Mouse (Mus musculus) 3134 (cell line): Measurements from ENCODE around the gene Tmem28.
A peak's percentile ranks its signal among the peaks of the same experiment; 100 is the strongest.

Experiments
- DNase-seq: peaks from one replicate; pipeline ENCODE4 v3.0.0-alpha.2; 2011; ENCODE audit warnings: low spot score; ENCODE audit not compliant: insufficient read length; ENCODE audit errors: extremely low read depth

Tmem28 gene

DNA sequence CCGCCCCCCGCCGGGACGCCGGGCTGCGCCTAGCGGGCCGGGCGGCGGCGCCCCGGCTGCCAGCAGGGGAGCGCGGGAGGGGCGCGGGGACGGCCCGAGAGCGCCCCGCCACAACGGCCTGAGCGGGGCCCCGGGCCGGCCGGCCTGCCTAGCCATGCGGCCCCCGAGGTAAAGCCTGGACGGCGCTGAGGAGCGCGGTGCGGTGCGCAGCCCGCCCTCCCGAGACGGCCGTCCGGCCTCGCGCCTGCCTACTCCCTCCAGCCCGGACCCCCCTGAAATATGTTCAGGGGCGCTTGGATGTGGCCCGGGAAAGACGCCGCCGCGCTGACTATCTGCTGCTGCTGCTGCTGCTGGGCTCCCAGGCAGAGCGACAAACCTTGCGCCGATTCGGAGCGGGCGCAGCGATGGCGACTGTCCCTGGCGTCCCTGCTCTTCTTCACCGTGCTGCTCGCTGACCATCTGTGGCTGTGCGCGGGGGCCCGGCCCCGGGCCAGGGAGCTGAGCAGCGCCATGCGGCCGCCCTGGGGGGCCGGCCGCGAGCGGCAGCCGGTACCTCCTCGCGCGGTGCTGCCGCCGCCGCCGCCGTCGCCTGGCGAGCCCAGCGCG, at the start of gene Tmem28:
Tmem28 (plus strand) TSS at position 232 of the 606 bp plus-strand sequence.
- no peak for DNase-seq

GRCm38 (mm10) chrX:99780308-99780707, 40.5 kb upstream of the Tmem28 start:
- DNase-seq: no peak

- no peak for DNase-seq
These were observed 12.4 kb upstream of the Tmem28 start for GRCm38 (mm10) chrX:99808375-99808774.

DNA sequence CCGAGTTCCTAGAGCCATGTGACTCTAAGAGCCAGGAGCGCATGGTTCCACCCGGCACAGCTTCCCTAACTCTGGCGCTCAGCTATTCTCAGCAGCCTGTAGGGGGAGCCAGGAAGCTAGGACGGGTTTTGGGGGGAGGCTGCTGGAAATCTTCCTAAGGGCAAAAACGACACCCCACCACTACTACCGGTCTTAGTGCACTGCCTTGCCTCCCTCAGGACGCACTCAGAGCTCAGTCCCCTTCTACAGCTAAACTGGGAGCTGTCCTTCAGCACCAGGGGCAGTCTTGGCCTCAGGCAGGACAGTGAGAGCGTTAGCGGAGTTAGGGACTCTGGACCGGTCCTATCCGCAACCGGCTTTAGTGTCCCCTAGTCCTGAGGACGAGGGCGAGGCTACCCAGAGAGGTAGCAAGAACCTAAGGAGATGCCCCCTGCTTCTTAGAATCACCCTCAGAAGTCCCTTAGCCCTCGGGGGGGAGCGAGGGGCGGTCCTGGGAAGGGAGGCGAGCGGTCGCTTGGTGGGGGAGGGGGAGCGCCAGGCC, 1.4 kb upstream of the Tmem28 start:
- peak; percentile 4 for DNase-seq

DNA sequence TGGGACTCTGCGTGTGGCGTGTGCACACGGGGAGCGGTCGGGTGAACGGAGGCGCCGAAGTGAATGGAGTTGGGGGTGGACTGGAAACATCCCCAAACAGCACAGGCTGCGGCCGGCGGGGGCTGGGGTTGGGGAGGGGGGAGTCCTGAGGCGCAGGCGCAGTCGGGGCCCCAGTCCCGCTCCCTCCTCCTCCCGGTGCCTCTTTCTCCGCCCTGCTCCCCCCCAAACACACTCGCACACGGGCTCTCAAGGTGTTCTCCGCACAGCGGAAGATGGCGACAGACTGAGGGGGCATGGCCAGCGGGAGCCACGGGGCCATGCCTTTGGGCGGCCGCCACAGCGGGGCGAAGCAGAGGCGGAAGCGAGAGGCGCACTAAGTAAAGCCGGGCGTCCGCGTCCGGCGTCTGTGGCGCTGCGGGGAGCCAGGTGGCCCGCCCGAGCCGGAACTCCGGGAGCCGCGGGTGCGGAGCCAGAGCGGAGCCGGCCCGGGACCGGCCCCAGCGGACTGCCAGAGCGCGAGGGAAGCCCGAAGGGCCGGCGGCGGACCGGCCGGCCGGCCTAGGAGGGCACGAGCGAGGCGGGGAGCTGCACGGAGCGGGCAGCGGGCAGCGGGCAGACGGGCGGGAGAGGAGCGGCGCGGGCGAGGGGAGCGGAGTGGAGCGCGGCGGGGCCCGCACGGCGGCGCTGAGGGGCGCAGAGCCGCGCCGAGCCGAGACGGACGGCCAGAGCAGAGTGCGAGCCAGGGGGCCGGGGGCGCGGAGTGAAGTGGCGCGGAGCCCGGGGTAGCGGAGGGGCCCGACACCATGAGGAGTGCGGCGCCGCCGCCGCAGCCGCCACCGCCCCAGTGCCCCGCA, 658 bp upstream of the Tmem28 start:
- no peak for DNase-seq

GRCm38 (mm10) chrX:99842090-99842489, 21.3 kb downstream of the Tmem28 start:
- DNase-seq: no peak

DNA sequence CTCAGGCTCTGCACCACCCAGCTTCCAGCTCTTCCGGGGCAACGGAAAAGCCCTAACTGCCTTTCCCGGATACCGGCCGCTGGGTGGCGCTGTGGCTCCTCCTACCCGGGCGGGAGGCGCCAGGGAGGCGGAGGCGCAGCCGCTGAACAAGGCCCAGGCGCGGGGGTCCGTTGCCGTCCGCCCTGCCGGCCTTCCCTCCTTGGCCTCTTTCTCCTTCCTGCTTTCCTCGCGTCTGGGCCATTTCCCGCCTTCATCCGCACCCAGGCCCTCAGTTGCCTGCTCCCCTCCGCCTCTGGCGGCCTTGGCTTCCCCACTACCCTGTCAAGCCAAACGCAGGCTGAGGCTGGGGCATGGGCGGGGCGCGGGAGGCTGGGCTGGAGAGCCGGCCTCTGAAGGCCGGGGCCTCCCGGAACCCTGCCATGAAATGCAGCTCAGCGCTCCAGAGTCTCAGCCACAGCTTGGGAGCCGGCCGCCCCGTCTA, 32.5 kb downstream of the Tmem28 start:
- no peak for DNase-seq

DNA sequence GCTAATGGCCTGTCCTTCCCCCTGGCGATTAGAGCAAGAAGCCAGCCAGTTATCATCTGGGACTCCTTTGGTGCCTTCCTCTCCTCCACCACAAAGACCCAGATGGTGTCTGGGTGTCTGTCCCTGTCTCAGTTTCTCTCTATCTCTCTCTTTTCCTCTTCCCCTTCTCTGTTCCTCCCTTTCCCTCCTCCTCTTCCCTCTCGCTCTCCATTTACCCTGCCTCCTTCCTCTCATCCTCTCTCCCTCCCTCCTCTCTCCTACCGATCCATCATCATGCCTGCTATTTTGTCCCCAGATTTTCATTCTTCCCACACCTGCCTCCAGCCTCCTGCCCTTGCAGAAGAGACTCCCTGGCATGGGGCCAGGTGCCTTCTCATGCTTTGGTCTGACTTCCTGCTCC, 33.0 kb downstream of the Tmem28 start:
- no peak for DNase-seq

GRCm38 (mm10) chrX:99872228-99872627, 51.4 kb downstream of the Tmem28 start:
- no peak for DNase-seq

DNA sequence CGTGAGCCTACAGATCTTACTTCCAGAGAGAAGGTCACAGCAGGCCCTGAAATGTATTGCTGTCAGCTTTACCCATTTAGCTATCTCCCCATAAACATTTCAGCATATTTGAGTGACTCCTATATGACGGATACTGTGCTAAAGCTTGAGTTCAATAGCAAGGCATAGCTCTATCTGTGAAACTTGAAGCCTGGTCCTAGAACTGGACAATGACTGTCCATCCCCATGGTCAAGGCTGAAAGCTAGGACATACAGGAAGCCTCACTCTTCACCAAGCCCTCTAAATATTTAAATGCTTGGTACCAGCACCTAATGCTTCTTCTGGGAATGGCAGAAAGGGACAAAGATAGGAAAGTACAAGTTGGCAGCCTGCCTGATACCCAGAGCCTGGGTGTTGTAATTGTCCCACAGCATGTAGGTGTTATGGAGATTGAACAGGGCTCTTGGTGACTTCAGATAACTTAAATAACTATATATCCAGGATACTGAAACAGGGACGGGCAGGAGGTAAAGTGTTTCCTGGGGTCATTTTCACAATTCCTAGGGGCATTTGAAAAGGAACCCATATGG, 51.9 kb downstream of the Tmem28 start:
- DNase-seq: no peak

GRCm38 (mm10) chrX:99873259-99873919, 52.6 kb downstream of the Tmem28 start:
- no peak for DNase-seq

DNA sequence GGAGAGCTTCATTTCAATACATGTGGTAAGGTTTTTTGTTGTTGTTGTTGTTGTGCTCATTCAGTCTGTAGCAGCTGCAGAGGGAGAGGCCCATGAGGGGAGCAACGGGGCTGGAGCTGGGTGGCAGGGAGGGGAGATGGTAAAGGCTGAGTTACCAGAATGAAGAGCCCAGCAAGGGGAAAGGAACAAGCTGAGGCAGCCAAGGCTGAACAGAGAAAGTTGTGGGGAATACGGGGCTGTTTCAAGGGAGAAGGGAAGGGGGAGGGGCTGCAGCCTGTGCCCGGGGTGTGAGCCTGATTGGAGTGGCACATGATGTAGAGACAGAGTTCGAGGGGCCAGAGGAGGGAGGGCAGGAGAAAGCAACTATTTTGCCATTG, 53.1 kb downstream of the Tmem28 start:
- no peak for DNase-seq

- no peak for DNase-seq
These were observed 56.0 kb downstream of the Tmem28 start for GRCm38 (mm10) chrX:99876781-99877180.

DNA sequence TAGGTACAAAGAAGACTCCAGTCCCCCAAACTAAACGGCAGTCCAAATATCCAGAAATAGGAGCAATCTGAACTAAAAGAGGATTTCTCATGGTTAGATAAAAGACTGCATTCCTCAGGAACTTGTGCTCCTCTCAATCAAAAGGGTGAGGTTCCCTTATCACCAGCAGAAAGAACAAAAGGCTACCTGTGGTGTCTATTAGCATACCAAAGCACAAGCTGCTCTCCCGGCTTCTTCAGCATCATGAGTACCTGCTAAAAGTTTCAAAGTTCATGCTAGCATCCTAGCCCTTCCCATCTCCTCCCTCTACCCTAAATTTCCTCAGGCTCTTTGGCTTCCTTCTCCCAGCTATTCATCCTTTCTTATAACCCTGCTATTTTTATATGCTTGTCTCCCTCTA, 62.6 kb downstream of the Tmem28 start:
- no peak for DNase-seq
